Mouse (Mus musculus): ENCODE data around the gene Dnajc16. TPM values are rescaled to one million over a fixed set of nuclear protein-coding genes. Genes with fewer than 3 reads are reported as not detected.

Gene Dnajc16
- polyA plus RNA-seq, 1 experiment from 2014 or later, result 6.4 TPM

DNA sequence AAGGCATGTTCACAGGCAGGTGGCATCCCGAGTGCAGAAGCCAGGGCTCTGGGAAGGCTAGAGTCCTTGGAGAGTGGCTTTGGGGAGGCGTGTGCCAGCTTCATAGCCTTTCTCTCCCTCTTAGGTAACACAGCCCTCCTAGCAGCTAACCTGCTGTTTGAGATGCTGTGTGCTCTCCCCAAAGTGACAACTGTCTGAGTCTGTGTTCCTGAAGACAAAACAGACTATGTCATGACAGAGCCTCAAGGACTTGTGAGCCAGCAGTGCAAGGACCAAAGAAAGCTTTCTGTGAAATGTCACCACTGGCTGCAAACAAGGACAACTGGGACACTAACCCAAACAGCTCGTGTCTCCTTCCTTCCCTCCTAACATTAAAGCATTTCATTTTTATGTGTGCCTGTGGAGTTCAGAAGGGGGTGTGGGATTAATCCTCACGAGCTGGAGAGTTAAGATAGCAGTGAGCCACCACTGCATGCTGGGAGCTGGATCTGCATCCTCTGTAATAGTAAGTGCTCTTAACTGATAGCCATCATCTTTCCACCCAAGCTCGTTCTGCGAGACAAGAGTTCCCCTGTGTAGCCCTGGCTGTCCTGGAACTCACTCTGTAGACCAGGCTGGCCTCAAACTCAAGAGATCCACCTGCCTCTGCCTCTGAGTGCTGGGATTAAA lies 31.7 kb downstream of the Dnajc16 start:
- H3K27ac ChIP-seq (ENCODE audit: low read length), result no peak overlapping the region
- H3K4me1 ChIP-seq (replicated peaks; ENCODE audit: control insufficient read depth, insufficient read depth, low read length), result no peaks in the 10 kb centered on the region
- H3K4me3 ChIP-seq (replicated peaks; ENCODE audit: low read length), result no peak overlapping the region
- H3K36me3 ChIP-seq (ENCODE audit: control insufficient read depth, insufficient read depth), result peaks cover 19% of the 10 kb centered on the region
- 81% methylated on average over 6 of the region's 6 CpGs for whole genome bisulfite sequencing
- ATAC-seq, result no peak
- H3K27me3 ChIP-seq (replicated peaks; ENCODE audit: control insufficient read depth, insufficient read depth, low read length), result no peaks in the 10 kb centered on the region
- H3K9me3 ChIP-seq (ENCODE audit: control insufficient read depth, low read length), result no peaks in the 10 kb centered on the region
- H3K9ac ChIP-seq (replicated peaks; ENCODE audit: low read depth, low read length), result no peak overlapping the region
- H3K4me2 ChIP-seq (ENCODE audit: low read length), result no peak overlapping the region

DNA sequence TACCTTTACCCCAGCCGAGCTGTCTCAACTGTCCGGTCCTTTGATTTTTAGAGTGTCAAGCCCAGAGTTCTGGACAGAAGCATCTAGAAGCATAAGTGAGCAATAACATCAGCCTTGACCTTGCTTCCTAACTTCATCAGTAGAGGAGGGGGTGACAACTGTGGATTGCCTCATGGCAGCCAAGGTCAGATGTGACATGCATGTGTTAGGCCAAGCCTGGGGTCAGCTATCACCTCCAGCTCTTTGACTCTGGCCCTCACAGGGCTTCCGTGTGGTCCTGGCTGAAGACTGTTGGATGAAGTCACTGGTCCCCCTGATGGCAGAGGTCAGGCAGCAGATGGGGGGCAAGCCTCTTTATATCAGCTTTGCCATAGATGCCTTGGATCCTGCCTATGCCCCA lies 33.6 kb downstream of the Dnajc16 start:
- no peak overlapping the region for H3K27ac ChIP-seq (ENCODE audit: low read length)
- H3K36me3 ChIP-seq (ENCODE audit: control insufficient read depth, insufficient read depth), result peaks cover 3% of the 10 kb centered on the region; the same call in 1 of the 2 replicates
- 93% methylated on average over 3 of the region's 3 CpGs for WGBS

GRCm38 (mm10) chr4:141755375-141755930 lies 35.3 kb downstream of the Dnajc16 start:
- 93% methylated on average over 19 of the region's 19 CpGs for WGBS
- no peak overlapping the region for H3K4me2 ChIP-seq (ENCODE audit: low read length)
- no peaks in the 10 kb centered on the region for H3K9me3 ChIP-seq (ENCODE audit: control insufficient read depth, low read length)
- no peaks in the 10 kb centered on the region for H3K4me1 ChIP-seq (replicated peaks; ENCODE audit: control insufficient read depth, insufficient read depth, low read length)
- no peak overlapping the region for H3K4me3 ChIP-seq (replicated peaks; ENCODE audit: low read length)
- no peak for ATAC-seq
- no peak overlapping the region for H3K27ac ChIP-seq (ENCODE audit: low read length)
- no peaks in the 10 kb centered on the region for H3K36me3 ChIP-seq (ENCODE audit: control insufficient read depth, insufficient read depth)
- no peaks in the 10 kb centered on the region for H3K27me3 ChIP-seq (replicated peaks; ENCODE audit: control insufficient read depth, insufficient read depth, low read length)
- H3K9ac ChIP-seq (replicated peaks; ENCODE audit: low read depth, low read length), result no peak overlapping the region

More for the DNA sequence above, 33.6 kb downstream of the Dnajc16 start:
- H3K27me3 ChIP-seq (replicated peaks; ENCODE audit: control insufficient read depth, insufficient read depth, low read length), result no peaks in the 10 kb centered on the region
- H3K9me3 ChIP-seq (ENCODE audit: control insufficient read depth, low read length), result no peaks in the 10 kb centered on the region
- no peak overlapping the region for H3K4me2 ChIP-seq (ENCODE audit: low read length)
- H3K9ac ChIP-seq (replicated peaks; ENCODE audit: low read depth, low read length), result no peak overlapping the region
- H3K4me1 ChIP-seq (replicated peaks; ENCODE audit: control insufficient read depth, insufficient read depth, low read length), result no peaks in the 10 kb centered on the region
- H3K4me3 ChIP-seq (replicated peaks; ENCODE audit: low read length), result no peak overlapping the region
- ATAC-seq, result no peak

- Histone ChIP-seq H3K4me2 (ENCODE audit: low read length) (no peak overlapping the region), H3K36me3 (ENCODE audit: control insufficient read depth, insufficient read depth) (no peaks in the 10 kb centered on the region), H3K27me3 (replicated peaks; ENCODE audit: control insufficient read depth, insufficient read depth, low read length) (no peaks in the 10 kb centered on the region), H3K9me3 (ENCODE audit: control insufficient read depth, low read length) (no peaks in the 10 kb centered on the region), H3K4me3 (replicated peaks; ENCODE audit: low read length) (no peak overlapping the region), H3K9ac (replicated peaks; ENCODE audit: low read depth, low read length) (no peak overlapping the region), H3K4me1 (replicated peaks; ENCODE audit: control insufficient read depth, insufficient read depth, low read length) (no peaks in the 10 kb centered on the region), H3K27ac (ENCODE audit: low read length) (no peak overlapping the region)
- no peak for ATAC-seq
- 19% methylated on average over 4 of the region's 4 CpGs for WGBS
Observed at GRCm38 (mm10) chr4:141752076-141752421, 38.7 kb downstream of the Dnajc16 start.

- no peak for ATAC-seq
- Histone ChIP-seq H3K9ac (replicated peaks; ENCODE audit: low read depth, low read length) (no peak overlapping the region), H3K27me3 (replicated peaks; ENCODE audit: control insufficient read depth, insufficient read depth, low read length) (no peaks in the 10 kb centered on the region), H3K4me1 (replicated peaks; ENCODE audit: control insufficient read depth, insufficient read depth, low read length) (no peaks in the 10 kb centered on the region), H3K4me3 (replicated peaks; ENCODE audit: low read length) (no peak overlapping the region), H3K4me2 (ENCODE audit: low read length) (no peak overlapping the region), H3K9me3 (ENCODE audit: control insufficient read depth, low read length) (no peaks in the 10 kb centered on the region), H3K27ac (ENCODE audit: low read length) (no peak overlapping the region), H3K36me3 (ENCODE audit: control insufficient read depth, insufficient read depth) (no peaks in the 10 kb centered on the region)
- WGBS, result 59% methylated on average over 4 of the region's 4 CpGs
Observed at GRCm38 (mm10) chr4:141751419-141752075, 39.2 kb downstream of the Dnajc16 start.

DNA sequence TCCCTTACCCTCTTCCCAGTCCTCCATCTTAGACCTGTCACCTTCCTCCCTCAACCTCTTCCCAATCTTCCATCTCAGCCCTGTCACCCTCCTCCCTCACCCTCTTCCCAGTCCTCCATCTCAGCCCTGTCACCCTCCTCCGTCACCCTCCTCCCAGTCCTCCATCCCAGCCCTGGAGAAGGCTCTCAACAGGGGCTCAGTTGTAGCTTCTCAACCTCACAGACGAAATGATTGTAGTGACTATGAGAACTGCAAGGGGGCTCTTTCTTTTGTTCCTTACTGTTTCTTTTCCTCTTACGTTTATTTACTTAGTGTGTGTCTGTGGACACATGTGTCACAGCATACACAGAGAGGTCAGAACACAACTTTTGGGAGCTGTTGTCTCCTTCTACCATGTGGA lies 39.9 kb downstream of the Dnajc16 start:
- no peak overlapping the region for H3K4me2 ChIP-seq (ENCODE audit: low read length)
- ATAC-seq, result no peak
- H3K27me3 ChIP-seq (replicated peaks; ENCODE audit: control insufficient read depth, insufficient read depth, low read length), result no peaks in the 10 kb centered on the region
- WGBS, result 63% methylated on average over 3 of the region's 3 CpGs
- no peak overlapping the region for H3K4me3 ChIP-seq (replicated peaks; ENCODE audit: low read length)
- H3K9me3 ChIP-seq (ENCODE audit: control insufficient read depth, low read length), result no peaks in the 10 kb centered on the region
- H3K27ac ChIP-seq (ENCODE audit: low read length), result no peak overlapping the region
- no peak overlapping the region for H3K9ac ChIP-seq (replicated peaks; ENCODE audit: low read depth, low read length)
- H3K36me3 ChIP-seq (ENCODE audit: control insufficient read depth, insufficient read depth), result no peaks in the 10 kb centered on the region
- H3K4me1 ChIP-seq (replicated peaks; ENCODE audit: control insufficient read depth, insufficient read depth, low read length), result no peaks in the 10 kb centered on the region

- no peak overlapping the region for H3K9ac ChIP-seq (replicated peaks; ENCODE audit: low read depth, low read length)
- H3K4me2 ChIP-seq (ENCODE audit: low read length), result no peak overlapping the region
- H3K27ac ChIP-seq (ENCODE audit: low read length), result no peak overlapping the region
- no peaks in the 10 kb centered on the region for H3K36me3 ChIP-seq (ENCODE audit: control insufficient read depth, insufficient read depth)
- no peaks in the 10 kb centered on the region for H3K9me3 ChIP-seq (ENCODE audit: control insufficient read depth, low read length)
- H3K4me3 ChIP-seq (replicated peaks; ENCODE audit: low read length), result no peak overlapping the region
- WGBS, result 50% methylated on average over 11 of the region's 11 CpGs
- no peak for ATAC-seq
- no peaks in the 10 kb centered on the region for H3K27me3 ChIP-seq (replicated peaks; ENCODE audit: control insufficient read depth, insufficient read depth, low read length)
- H3K4me1 ChIP-seq (replicated peaks; ENCODE audit: control insufficient read depth, insufficient read depth, low read length), result no peaks in the 10 kb centered on the region
Observed at GRCm38 (mm10) chr4:141749557-141749956, 41.2 kb downstream of the Dnajc16 start.

GRCm38 (mm10) chr4:141746578-141747346 lies 44.0 kb downstream of the Dnajc16 start, which contains the start of gene Agmat:
Gene Agmat (plus strand): TSS chr4:141746672.
- H3K27ac ChIP-seq (ENCODE audit: low read length), result no peak within 1 kb of the TSS
- no peak within 1 kb of the TSS for H3K9ac ChIP-seq (replicated peaks; ENCODE audit: low read depth, low read length)
- H3K36me3 ChIP-seq (ENCODE audit: control insufficient read depth, insufficient read depth), result no peaks in the 10 kb centered on the region
- no peak for ATAC-seq
- WGBS, result 22% methylated on average over 25 of the region's 25 CpGs
- no peaks in the 10 kb centered on the region for H3K27me3 ChIP-seq (replicated peaks; ENCODE audit: control insufficient read depth, insufficient read depth, low read length)
- no peaks in the 10 kb centered on the region for H3K9me3 ChIP-seq (ENCODE audit: control insufficient read depth, low read length)
- H3K4me1 ChIP-seq (replicated peaks; ENCODE audit: control insufficient read depth, insufficient read depth, low read length), result no peaks in the 10 kb centered on the region
- H3K4me2 ChIP-seq (ENCODE audit: low read length), result no peak within 1 kb of the TSS
- no peak within 1 kb of the TSS for H3K4me3 ChIP-seq (replicated peaks; ENCODE audit: low read length)

GRCm38 (mm10) chr4:141742381-141742780 lies 48.4 kb downstream of the Dnajc16 start:
- no peaks in the 10 kb centered on the region for H3K27me3 ChIP-seq (replicated peaks; ENCODE audit: control insufficient read depth, insufficient read depth, low read length)
- H3K9me3 ChIP-seq (ENCODE audit: control insufficient read depth, low read length), result no peaks in the 10 kb centered on the region
- no peaks in the 10 kb centered on the region for H3K4me1 ChIP-seq (replicated peaks; ENCODE audit: control insufficient read depth, insufficient read depth, low read length)
- ATAC-seq, result no peak
- H3K36me3 ChIP-seq (ENCODE audit: control insufficient read depth, insufficient read depth), result no peaks in the 10 kb centered on the region
- no peak overlapping the region for H3K9ac ChIP-seq (replicated peaks; ENCODE audit: low read depth, low read length)
- 81% methylated on average over 4 of the region's 4 CpGs for WGBS
- H3K4me2 ChIP-seq (ENCODE audit: low read length), result no peak overlapping the region
- no peak overlapping the region for H3K27ac ChIP-seq (ENCODE audit: low read length)
- H3K4me3 ChIP-seq (replicated peaks; ENCODE audit: low read length), result no peak overlapping the region
